Mouse (Mus musculus) adrenal gland, postnatal 36 days (tissue): ENCODE data around the gene Ifitm2. TPM values are rescaled to one million over a fixed set of nuclear protein-coding genes. Genes with fewer than 3 reads are reported as not detected.
"Not testable (repeated sequence)": the region's sequence is repeated elsewhere in the genome, so short reads cannot be mapped to it uniquely, and the experiment has no call there.

Source experiments
- DNase-seq, 2 experiments: peaks; one replicate each; pipeline ENCODE4 v3.0.0; 2021; ENCODE audit warnings: mixed read lengths in 1 of 2
- total RNA-seq, 2 experiments: library from RNA; stranded (reverse); gene quantifications; 2 replicates each; pipeline ENCODE4 v1.2.3; 2021

Ifitm2 gene
- total RNA-seq, 2 experiments from 2014 or later: 430 to 633 TPM

GRCm38 (mm10) chr7:140968710-140969109 is 12.9 kb upstream of the Ifitm2 start:
- DNase-seq: not testable (repeated sequence)

DNA sequence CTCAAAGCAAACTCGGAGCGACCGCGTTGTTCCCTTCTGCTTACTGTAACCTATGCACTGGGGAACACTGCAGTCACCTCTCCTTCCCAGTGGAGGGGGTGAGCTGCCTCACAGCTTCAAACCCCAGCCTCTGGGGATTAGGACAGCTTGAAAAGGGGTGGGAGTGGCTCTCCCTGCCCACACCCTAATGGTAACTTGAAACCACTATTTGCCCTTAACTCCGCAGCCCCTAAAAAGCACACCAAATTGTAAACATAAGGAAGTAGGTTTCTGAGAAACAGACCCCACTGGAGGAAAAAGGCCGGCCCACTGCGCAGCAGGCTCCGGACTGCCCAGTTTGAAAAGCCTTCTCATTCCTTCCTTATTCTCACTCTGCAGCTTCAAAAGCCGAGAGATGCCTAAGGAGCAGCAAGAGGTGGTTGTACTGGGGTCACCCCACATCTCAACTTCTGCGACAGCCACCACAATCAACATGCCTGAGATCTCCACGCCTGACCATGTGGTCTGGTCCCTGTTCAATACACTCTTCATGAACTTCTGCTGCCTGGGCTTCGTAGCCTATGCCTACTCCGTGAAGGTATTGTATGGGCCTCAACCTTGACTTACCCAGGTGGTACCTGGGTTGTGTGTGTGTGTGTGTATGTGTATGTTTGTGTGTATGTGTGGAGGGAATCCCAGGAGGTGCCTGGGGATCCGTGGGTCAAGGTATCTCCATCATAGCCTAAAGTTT is 12.2 kb upstream of the Ifitm2 start:
- no peak for DNase-seq

DNA sequence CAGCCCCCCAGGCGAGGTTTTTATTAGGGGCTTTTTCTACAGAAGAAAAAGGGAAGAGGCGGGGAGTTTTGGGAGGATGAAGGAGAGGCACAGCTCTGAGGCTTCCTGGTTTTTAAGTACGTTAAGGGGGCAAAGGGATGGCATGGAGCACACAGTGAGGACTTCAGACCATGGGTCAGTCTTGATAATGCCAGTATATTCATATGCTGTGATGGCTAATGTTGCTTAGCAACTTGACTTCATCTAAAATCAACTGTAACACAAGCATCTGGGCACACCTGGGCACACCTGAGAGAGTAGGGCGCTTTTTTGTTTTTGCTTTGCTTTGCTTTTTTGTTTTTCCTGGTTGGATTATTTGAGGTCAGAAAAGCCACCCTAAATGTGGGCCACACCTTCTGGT is 11.1 kb upstream of the Ifitm2 start, which contains the start of gene Ifitm1:
TSS of gene Ifitm1 (plus strand) at position 301 of the 400 bp plus-strand sequence.
- no peak for DNase-seq

GRCm38 (mm10) chr7:140962733-140963132 is 6.9 kb upstream of the Ifitm2 start:
- no peak for DNase-seq

DNA sequence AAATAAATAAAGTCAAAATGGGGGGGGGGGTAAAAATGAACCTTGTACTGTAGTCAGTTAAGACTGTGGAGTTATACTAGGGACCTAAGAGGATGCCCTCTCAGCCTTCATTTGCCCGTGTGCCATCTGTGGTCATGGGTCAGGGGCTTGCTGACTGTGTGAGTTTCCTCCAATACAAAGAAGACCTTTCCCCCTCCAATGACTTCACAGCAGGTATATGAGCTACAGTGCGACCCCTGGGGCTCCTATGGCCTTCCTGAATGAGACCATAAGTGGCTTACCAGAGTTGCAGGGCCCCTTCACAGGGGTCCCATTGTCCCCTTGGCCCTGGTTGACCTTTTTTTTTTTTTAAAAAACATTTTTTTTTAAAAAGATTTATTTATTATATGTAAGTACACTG is 5.6 kb upstream of the Ifitm2 start:
- DNase-seq: no peak

- DNase-seq: no peak
Observed at GRCm38 (mm10) chr7:140960026-140960425, 4.2 kb upstream of the Ifitm2 start.

DNA sequence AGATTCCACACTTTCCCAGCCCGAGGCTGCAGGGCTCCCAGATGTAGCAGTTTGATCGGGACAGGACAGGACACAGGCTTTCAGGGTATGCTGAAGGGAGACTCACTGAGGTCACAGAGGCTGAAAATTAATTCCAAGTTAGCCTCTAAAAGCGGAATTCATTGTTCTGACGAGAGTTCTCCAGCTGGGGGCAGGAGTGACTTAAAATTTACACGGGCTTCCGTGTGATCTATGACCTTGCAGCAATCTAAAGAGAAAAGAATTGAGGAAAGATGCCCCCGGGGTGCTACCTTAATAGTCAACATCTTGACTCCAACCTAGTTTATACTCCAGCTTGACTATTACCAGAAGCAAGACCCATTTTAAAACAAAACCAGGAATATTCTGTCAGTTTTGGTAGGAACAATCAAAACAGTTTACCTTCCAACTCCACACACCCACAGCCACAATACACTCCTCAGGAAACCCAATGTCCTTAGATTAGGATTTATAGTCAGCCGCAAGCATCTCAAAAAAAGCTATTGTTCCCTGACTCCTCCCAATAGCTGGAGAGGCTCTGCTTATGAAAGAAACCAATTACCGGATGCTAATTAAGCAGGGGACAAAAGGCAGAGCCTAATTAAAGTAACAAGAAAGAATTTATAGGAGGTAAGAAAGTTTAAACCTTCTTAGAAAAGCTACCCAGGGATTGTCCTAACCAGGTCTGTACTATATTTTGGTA is 3.6 kb upstream of the Ifitm2 start:
- DNase-seq: peak; percentile 46 to 68

GRCm38 (mm10) chr7:140956556-140956869 is 726 bp upstream of the Ifitm2 start:
- DNase-seq: no peak

- DNase-seq: peak in 1 of 2 experiments; percentile 43
Observed at GRCm38 (mm10) chr7:140955342-140955741, 445 bp downstream of the Ifitm2 start.

GRCm38 (mm10) chr7:140954733-140955071 is 1.1 kb downstream of the Ifitm2 start:
- peak in 1 of 2 experiments; percentile 57 for DNase-seq

- DNase-seq: no peak
Observed at GRCm38 (mm10) chr7:140953800-140954732, 1.7 kb downstream of the Ifitm2 start.

GRCm38 (mm10) chr7:140953133-140953532 is 2.7 kb downstream of the Ifitm2 start:
- DNase-seq: no peak

GRCm38 (mm10) chr7:140952441-140952840 is 3.3 kb downstream of the Ifitm2 start:
- DNase-seq: no peak

GRCm38 (mm10) chr7:140951765-140952164 is 4.0 kb downstream of the Ifitm2 start:
- no peak for DNase-seq

DNA sequence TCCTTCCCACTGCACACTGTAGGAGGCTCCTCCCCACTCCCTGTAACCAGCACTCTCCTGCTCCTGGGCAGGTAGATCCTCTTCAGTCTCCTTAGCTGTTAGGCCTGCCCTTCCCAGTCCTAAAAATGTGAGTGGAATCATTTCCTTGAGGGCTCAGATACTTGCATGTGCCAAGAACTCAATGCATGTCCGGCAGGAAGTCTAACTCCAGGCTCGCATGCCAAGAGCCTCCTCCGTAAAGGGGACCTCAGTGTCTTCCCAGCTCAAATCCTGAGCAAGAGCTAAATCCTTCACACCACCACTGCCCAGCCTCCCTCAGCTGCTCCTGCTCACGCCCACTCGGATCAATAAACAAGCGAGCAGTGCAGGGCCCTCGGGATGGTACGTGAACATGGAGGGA is 4.7 kb downstream of the Ifitm2 start:
- peak; percentile 40 to 48 for DNase-seq

GRCm38 (mm10) chr7:140949824-140950530 is 5.8 kb downstream of the Ifitm2 start, which contains the start of gene Ifitm5:
Ifitm5 (minus strand) TSS chr7:140950291.
- peak; percentile 67 to 72 for DNase-seq

GRCm38 (mm10) chr7:140949255-140949654 is 6.5 kb downstream of the Ifitm2 start:
- DNase-seq: no peak

DNA sequence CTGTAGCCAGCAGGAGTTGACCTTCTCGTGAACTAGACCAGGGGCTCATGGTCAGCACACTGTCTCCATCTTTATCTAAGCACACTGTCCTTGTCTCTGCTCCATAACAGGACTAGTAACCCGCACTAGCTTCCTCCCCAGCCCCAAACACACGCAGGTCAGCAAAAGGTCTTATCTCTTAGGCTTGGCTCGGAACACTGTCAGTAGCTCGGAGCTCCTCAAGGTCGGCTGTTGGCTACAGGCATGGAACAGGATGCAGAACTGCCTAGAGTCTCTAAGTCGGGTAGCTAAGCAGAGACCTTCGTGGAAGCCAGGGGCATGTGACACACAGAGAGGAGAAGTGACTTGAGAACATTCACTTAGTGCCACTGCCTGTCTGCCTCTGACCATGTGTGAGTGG is 7.6 kb downstream of the Ifitm2 start:
- peak; percentile 79 to 80 for DNase-seq

DNA sequence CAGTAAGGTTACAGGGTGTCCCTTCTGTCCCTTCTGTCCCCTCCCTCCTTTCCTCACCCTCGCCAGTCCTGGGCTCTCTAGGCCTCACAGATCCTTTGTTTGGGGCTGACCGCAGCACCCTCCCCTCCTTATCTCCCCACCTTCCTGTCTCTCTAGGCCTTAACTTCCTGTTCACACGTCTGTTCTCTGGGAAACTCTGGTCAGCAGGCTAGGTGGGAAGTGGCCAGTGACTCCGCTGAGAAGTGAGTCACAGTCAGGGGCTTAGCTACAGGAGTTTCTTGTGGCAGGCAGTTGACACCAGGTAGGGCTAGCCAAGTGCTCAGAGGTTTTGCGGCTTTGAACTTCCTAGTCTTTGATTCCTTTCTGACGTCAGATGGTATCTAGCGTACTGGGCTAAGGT is 8.8 kb downstream of the Ifitm2 start:
- DNase-seq: no peak

- no peak for DNase-seq
Observed at GRCm38 (mm10) chr7:140946311-140946710, 9.5 kb downstream of the Ifitm2 start.

DNA sequence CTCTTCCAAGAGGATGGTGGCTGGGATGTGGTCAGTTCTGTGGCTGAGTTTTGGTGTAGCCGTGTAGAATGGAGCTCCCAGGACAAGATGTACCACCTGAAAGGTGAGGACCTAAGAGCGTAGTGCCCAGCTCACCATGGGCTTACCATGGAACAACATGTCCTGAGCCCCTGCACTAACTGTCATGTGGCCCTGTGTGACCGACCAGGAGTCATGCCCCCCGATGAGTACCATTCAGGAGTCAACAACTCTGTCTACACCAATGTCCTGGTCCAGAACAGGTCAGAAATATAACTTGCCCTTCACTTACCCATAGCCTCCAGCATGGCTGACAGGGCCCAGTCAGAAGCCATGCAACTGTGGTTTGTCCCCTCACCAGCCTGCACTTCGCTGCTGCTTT is 10.5 kb downstream of the Ifitm2 start:
- DNase-seq: no peak

DNA sequence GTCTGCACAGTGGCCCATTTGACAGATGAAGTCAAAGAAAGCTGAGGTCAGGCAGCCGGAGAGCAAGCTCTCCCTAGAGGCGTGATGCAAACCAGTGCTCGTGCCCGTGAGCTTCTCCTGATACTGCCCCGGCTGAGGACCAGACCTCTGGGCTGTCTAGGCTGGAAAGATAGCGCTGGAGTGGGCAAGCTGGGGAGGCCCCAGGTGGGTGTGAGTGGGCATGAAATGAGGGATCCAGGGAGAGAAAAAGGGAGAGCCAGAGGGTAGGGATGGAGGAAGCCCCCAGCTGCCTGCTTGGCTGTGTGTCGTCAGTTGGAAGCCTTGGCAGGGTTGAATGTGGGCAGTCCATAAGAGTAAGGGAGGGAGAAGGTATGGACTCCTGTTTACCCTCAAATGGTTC is 11.6 kb downstream of the Ifitm2 start:
- DNase-seq: no peak
